8 mouse cellular contexts compared by ENCODE assay signal in the genomic region with DNA sequence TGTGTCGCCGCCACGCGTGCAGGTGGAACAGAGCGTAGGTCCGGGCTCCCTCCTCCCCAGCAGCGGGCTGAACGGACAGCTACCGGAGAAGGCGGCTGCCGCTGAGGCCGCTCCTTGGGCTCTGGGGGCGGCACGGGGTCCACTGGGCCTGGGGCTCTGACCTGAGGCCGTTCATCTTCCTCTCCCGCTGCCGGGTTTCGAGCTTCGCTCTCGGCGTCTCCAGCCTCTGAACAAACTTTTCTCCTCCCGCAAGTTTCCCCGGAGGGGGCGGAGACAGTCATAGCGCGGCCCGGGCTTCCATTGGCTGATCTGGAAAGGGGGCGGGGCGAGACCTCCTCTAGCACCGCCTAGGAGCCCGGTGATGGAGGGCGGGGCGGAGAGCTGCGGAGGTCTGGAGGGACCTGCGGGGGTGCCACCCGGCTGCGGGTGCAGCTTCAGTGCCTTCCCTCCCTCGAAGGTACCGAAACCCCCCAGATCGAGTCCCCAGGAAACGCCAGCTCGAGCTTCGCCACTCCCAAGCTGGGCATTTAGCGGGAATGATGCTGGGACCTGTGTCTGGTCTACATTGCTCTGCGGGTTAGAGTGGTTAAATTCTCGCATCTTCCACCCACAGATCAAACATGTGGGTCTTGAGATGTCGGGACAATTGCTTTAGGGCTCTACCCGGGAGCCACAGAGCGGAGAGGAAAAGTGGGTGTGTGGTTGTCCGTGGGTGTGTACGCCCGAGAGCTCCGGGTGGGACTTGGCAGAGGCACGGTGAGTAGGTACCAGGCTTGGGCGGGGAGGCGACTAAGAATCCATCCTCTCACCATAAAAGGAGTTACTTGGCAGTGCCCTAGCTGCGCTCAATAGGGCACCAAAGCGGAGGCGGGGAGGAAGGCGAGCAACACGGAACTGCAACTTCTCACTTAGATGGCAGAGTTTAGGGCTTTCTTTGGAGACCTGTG. TPM values are rescaled to one million over a fixed set of nuclear protein-coding genes. Genes with fewer than 3 reads are reported as not detected.
A peak's percentile ranks its signal among the peaks of the same experiment; 100 is the strongest.
DNase-seq lines count a peak whose midpoint lies in the region; ATAC-seq and TF ChIP-seq lines count a peak whose summit lies in the region.

TSS of gene Ptger4 (minus strand) at position 229 of the 947 bp plus-strand sequence.

- no peak within 1 kb of the TSS for H3K27ac ChIP-seq in cerebellum, adult 2 months (ENCODE audit: insufficient read depth, low read length)
- no peak within 1 kb of the TSS for H3K27ac ChIP-seq in forebrain, embryonic 16.5 days (ENCODE audit: low read length)
- no peak within 1 kb of the TSS for H3K27ac ChIP-seq in lung, postnatal 0 days (ENCODE audit: low read length)

- ATAC-seq in forebrain, embryonic 16.5 days: peak; percentile 96
- ATAC-seq in lung, postnatal 0 days: peak; percentile 97

- H3K9ac ChIP-seq in forebrain, embryonic 16.5 days (replicated peaks; ENCODE audit: low read depth, low read length): peak within 1 kb of the TSS; percentile 39; the same call in 1 of the 2 replicates
- 0 out of 2 replicates have a peak within 1 kb of the TSS, but pooled peaks have one; percentile 23 for H3K9ac ChIP-seq in lung, postnatal 0 days (replicated peaks; ENCODE audit: low read depth)

- under 1% methylated on average over 61 of the region's 61 CpGs for WGBS in cerebellum, adult 2 months
- WGBS in forebrain, embryonic 16.5 days: 1% methylated on average over 61 of the region's 61 CpGs
- 1% methylated on average over 54 of the region's 61 CpGs for WGBS in lung, postnatal 0 days

- no peaks in the 10 kb centered on the region for H3K27me3 ChIP-seq in cerebellum, adult 2 months (ENCODE audit: control insufficient read depth, insufficient read depth, low read length)
- peaks cover 37% of the 10 kb centered on the region for H3K27me3 ChIP-seq in forebrain, embryonic 16.5 days (replicated peaks; ENCODE audit: control insufficient read depth, insufficient read depth, low read length)
- H3K27me3 ChIP-seq in lung, postnatal 0 days (replicated peaks; ENCODE audit: insufficient read depth, low read length): peaks cover 28% of the 10 kb centered on the region; the same call in 1 of the 2 replicates

- TF ChIP-seq POLR2A in cerebellum, adult 2 months (IDR thresholded peaks at IDR 0.05; ENCODE audit: borderline replicate concordance, insufficient read depth, low read length): no peak

- H3K36me3 ChIP-seq in forebrain, embryonic 16.5 days (ENCODE audit: control insufficient read depth, insufficient read depth): no peaks in the 10 kb centered on the region
- H3K36me3 ChIP-seq in lung, postnatal 0 days (ENCODE audit: insufficient read depth, low read length): no peaks in the 10 kb centered on the region

- peaks cover 10% of the 10 kb centered on the region for H3K4me1 ChIP-seq in cerebellum, adult 2 months (ENCODE audit: control insufficient read depth, insufficient read depth, low read length)
- peaks cover 29% of the 10 kb centered on the region for H3K4me1 ChIP-seq in forebrain, embryonic 16.5 days (replicated peaks; ENCODE audit: control insufficient read depth, insufficient read depth, low read length)
- peaks cover 14% of the 10 kb centered on the region; the same call in 1 of the 2 replicates for H3K4me1 ChIP-seq in lung, postnatal 0 days (ENCODE audit: insufficient read depth, low read depth, low read length)

- peak; percentile 61 for DNase-seq in MEL-GATA-1-ER (ENCODE audit: extremely low read depth, low read depth)
- peak; percentile 56 to 57 for DNase-seq in cerebellum, adult 2 months
- DNase-seq in heart, postnatal 4 days: peak; percentile 95
- peak; percentile 81 for DNase-seq in layer of hippocampus, adult 9-11 months
- DNase-seq in lung, postnatal 0 days (ENCODE audit: low spot score): peak; percentile 95
- peak; percentile 92 for DNase-seq in ovary, postnatal 10 days (ENCODE audit: low spot score)
- DNase-seq in thymus, postnatal 14 days: peak; percentile 99

- H3K9me3 ChIP-seq in forebrain, embryonic 16.5 days (ENCODE audit: control insufficient read depth, low read length): no peaks in the 10 kb centered on the region
- H3K9me3 ChIP-seq in lung, postnatal 0 days (ENCODE audit: low read length): no peaks in the 10 kb centered on the region

- TF ChIP-seq CTCF in cerebellum, adult 2 months (IDR thresholded peaks at IDR 0.05; ENCODE audit: borderline replicate concordance, insufficient read depth, low read depth, low read length): no peak
- no peak for TF ChIP-seq CTCF in lung, postnatal 0 days (IDR thresholded peaks at IDR 0.05)

- H3K4me2 ChIP-seq in forebrain, embryonic 16.5 days (ENCODE audit: low read length): peak within 1 kb of the TSS; percentile 76
- H3K4me2 ChIP-seq in lung, postnatal 0 days (replicated peaks; ENCODE audit: low read depth, low read length): peak within 1 kb of the TSS; percentile 91

- H3K4me3 ChIP-seq in cerebellum, adult 2 months (replicated peaks; ENCODE audit: insufficient read depth, low read depth, low read length): peak within 1 kb of the TSS; percentile 57
- H3K4me3 ChIP-seq in forebrain, embryonic 16.5 days (replicated peaks; ENCODE audit: low read length): peak within 1 kb of the TSS; percentile 59
- peak within 1 kb of the TSS; percentile 52 for H3K4me3 ChIP-seq in lung, postnatal 0 days (ENCODE audit: low read depth, low read length)

- TF ChIP-seq EP300 in lung, postnatal 0 days (IDR thresholded peaks at IDR 0.05): no peak

RNA-seq across cellular contexts. Expression of gene Ptger4, which starts in this region (rescaled TPM):
- 1.1 and 1.2 TPM in 2 replicates for polyA plus RNA-seq in cerebellum, adult 2 months (2012; rRNA removed)
- 0.52 and 0.63 TPM in 2 replicates for polyA plus RNA-seq in forebrain, embryonic 16.5 days (2015; fragmentation: Nextera tagmentation; extraction: Ambion mirVana)
- 1 to 10 TPM; 5.9 to 6.1 TPM for total RNA-seq in heart, postnatal 4 days (2021)
- 4.2 and 4.5 TPM in 2 replicates for polyA plus RNA-seq in lung, postnatal 0 days (2015; fragmentation: Nextera tagmentation; extraction: Ambion mirVana)

Comparison
In these comparisons a context has a peak if more than half of its experiments do, and no peak if none do; other contexts are left out.
1. Peak in ATAC-seq, H3K4me3 ChIP-seq, H3K9ac ChIP-seq and H3K4me2 ChIP-seq in forebrain, embryonic 16.5 days; RNA of the gene not detected or under 1 TPM.